Mouse (Mus musculus): Measurements from ENCODE around the gene Gm10271. TPM values are rescaled to one million over a fixed set of nuclear protein-coding genes. Genes with fewer than 3 reads are reported as not detected.

Gene Gm10271
- polyA plus RNA-seq, 1 experiment from 2014 or later = not detected

DNA sequence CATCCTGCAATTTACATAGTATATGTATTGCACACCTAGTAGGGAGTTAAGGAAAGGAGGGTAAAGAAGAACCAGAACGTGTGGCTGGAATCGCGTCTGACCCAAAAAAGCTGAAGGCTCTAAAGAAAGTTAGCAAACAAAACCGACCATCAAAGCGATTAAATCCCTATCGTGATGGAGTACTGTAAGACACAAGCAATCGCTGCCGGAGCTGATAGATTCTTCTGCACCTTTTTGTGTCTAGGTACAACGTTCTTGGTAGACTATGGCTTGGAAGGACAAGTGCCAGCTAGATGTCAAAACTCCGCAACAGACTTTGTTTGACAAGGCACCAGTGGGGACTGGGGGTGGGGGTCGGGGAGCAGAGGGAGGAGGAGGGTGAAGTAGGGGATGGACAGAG, 8.3 kb downstream of the Gm10271 start:
- no peak for ATAC-seq (ENCODE audit: low read depth)
- H3K4me1 ChIP-seq (replicated peaks; ENCODE audit: control insufficient read depth, insufficient read depth, low read length) = 0 out of 2 replicates have a peak, but pooled peaks cover 7% of the 10 kb centered on the region
- no peaks in the 10 kb centered on the region for H3K27me3 ChIP-seq (ENCODE audit: control insufficient read depth, insufficient read depth, low read depth, low read length)
- no peaks in the 10 kb centered on the region for H3K36me3 ChIP-seq (ENCODE audit: control insufficient read depth, insufficient read depth, low read length)
- H3K27ac ChIP-seq (ENCODE audit: low read length) = no peak overlapping the region; the same call in 1 of the 2 replicates
- no peaks in the 10 kb centered on the region for H3K9me3 ChIP-seq (ENCODE audit: control insufficient read depth, low read length)
- no peak overlapping the region for H3K9ac ChIP-seq (ENCODE audit: low read length)
- H3K4me2 ChIP-seq (ENCODE audit: low read depth, low read length) = peak overlapping the region; percentile 33
- H3K4me3 ChIP-seq (ENCODE audit: low read length) = peak overlapping the region; percentile 10
- 46% methylated on average over 11 of the region's 11 CpGs for WGBS

DNA sequence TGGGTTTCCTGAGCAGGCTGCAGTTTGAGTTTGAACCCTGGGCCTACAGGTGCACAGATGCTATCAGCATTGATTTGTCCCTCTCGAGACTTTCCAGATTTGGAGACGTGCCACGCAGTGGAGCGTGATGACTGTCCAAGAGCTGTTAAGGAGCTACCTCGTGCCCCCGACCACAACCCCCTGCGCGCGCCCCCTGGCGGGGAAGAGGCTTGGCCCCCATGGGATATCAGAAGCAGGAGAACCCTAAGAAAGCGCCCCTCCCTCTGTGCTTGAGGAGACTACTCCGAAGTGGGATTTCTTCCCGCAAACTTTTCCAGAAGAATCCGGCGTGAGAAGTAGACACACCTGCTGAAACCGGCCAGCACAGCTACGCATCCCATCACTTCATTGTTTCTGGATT, 9.6 kb downstream of the Gm10271 start:
- H3K4me1 ChIP-seq (replicated peaks; ENCODE audit: control insufficient read depth, insufficient read depth, low read length) = 0 out of 2 replicates have a peak, but pooled peaks cover 7% of the 10 kb centered on the region
- no peaks in the 10 kb centered on the region for H3K27me3 ChIP-seq (ENCODE audit: control insufficient read depth, insufficient read depth, low read depth, low read length)
- no peaks in the 10 kb centered on the region for H3K9me3 ChIP-seq (ENCODE audit: control insufficient read depth, low read length)
- no peak overlapping the region for H3K9ac ChIP-seq (ENCODE audit: low read length)
- H3K4me2 ChIP-seq (ENCODE audit: low read depth, low read length) = no peak overlapping the region
- no peak overlapping the region for H3K4me3 ChIP-seq (ENCODE audit: low read length)
- H3K27ac ChIP-seq (ENCODE audit: low read length) = no peak overlapping the region
- no peak for ATAC-seq (ENCODE audit: low read depth)
- 51% methylated on average over 17 of the region's 17 CpGs for whole genome bisulfite sequencing
- H3K36me3 ChIP-seq (ENCODE audit: control insufficient read depth, insufficient read depth, low read length) = no peaks in the 10 kb centered on the region

DNA sequence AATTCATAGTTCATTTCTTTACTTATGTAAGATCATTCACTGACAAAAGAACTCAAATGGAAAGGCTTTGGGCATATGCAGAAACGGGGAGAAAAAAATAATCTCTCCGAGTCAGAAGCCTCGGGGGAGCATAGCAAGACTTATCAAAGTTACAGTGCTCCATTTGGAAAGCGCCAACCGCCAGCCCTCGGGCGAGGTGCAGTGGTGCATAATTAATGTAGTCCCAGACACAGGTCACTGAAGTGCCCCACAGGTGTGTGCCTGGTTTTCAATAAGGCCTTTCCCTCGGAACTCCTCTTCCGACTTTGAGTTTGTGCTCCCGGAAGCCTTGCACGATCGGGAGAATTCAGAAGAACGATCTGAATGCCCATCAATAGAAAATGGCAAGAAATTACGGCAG, 10.3 kb downstream of the Gm10271 start:
- ATAC-seq (ENCODE audit: low read depth) = no peak
- Histone ChIP-seq H3K27me3 (ENCODE audit: control insufficient read depth, insufficient read depth, low read depth, low read length) (no peaks in the 10 kb centered on the region), H3K27ac (ENCODE audit: low read length) (no peak overlapping the region), H3K9ac (ENCODE audit: low read length) (no peak overlapping the region), H3K9me3 (ENCODE audit: control insufficient read depth, low read length) (no peaks in the 10 kb centered on the region), H3K4me1 (replicated peaks; ENCODE audit: control insufficient read depth, insufficient read depth, low read length) (0 out of 2 replicates have a peak, but pooled peaks cover 7% of the 10 kb centered on the region), H3K36me3 (ENCODE audit: control insufficient read depth, insufficient read depth, low read length) (no peaks in the 10 kb centered on the region), H3K4me2 (ENCODE audit: low read depth, low read length) (no peak overlapping the region), H3K4me3 (ENCODE audit: low read length) (no peak overlapping the region)
- WGBS = 77% methylated on average over 14 of the region's 14 CpGs

DNA sequence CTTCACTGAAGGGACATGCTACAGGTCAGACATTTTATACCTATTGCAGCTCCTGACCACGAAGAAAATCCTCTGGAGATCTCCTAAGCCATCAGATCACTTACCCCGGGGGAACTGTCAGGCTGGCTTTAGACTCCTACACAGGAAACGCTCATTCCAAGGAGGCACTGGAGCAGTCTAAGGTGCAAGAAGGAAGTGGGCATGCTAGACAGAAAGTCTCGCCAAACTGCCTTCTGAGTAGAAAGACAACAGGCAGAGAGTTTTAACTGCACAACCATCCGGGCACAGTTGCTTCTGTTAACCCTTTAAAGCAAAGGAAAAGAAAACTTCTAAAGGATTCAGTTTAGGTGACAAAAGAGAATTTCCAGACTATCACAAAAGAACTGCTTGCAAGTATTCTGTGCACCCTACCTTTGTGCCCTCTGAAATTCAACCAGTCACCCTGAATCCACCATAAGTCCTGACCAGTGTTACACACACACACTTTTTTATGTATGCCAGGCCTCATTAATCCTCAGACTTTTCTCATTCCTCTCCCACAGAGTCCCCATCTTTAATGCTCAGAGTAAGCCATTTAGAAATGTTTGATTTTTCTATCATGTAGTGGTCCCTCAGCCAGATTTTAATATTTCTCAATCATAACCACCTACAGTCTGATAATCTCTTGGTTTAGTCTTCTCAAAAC, 14.4 kb downstream of the Gm10271 start:
- H3K9ac ChIP-seq (ENCODE audit: low read length) = no peak overlapping the region
- no peak for ATAC-seq (ENCODE audit: low read depth)
- H3K36me3 ChIP-seq (ENCODE audit: control insufficient read depth, insufficient read depth, low read length) = no peaks in the 10 kb centered on the region
- no peak overlapping the region for H3K4me2 ChIP-seq (ENCODE audit: low read depth, low read length)
- H3K27me3 ChIP-seq (ENCODE audit: control insufficient read depth, insufficient read depth, low read depth, low read length) = no peaks in the 10 kb centered on the region
- H3K4me1 ChIP-seq (replicated peaks; ENCODE audit: control insufficient read depth, insufficient read depth, low read length) = 0 out of 2 replicates have a peak, but pooled peaks cover 2% of the 10 kb centered on the region
- H3K4me3 ChIP-seq (ENCODE audit: low read length) = no peak overlapping the region
- H3K27ac ChIP-seq (ENCODE audit: low read length) = no peak overlapping the region
- WGBS = 30% methylated on average over 5 of the region's 5 CpGs
- 0 out of 2 replicates have a peak, but pooled peaks cover 2% of the 10 kb centered on the region for H3K9me3 ChIP-seq (ENCODE audit: control insufficient read depth, low read length)

DNA sequence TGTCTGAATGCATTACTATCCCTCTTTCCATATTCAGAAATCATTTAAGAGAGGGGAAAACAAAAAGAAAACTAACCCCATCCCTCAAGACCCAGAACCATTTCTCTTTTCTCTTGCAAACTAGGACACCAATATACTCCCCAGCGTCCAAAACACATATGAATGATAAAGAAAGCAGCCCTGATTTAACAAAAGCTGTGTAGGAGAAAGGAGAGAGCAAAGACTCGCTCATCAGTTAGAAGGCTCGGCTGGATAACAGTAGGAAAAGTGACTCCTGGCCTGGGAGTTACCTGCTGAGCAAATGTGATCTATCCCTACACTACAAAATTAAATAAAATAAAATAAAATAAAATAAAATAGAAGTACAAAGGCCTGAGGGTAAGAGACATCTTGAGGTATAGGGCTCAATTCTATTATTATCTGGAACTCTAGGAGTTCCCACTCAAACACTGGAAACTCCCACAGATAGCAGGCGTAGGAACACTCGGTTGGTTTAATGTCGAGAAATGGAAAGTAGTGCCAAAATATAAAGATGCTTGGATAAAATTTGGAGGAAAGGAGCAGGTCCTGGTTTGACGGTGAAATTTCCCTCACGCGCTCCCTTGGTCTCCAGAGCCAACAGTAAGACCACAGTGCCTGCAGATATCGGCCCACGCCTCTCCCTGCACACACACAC, 15.8 kb downstream of the Gm10271 start:
- H3K4me1 ChIP-seq (replicated peaks; ENCODE audit: control insufficient read depth, insufficient read depth, low read length) = no peaks in the 10 kb centered on the region
- H3K36me3 ChIP-seq (ENCODE audit: control insufficient read depth, insufficient read depth, low read length) = peaks cover 3% of the 10 kb centered on the region; the same call in 1 of the 2 replicates
- no peak overlapping the region for H3K4me2 ChIP-seq (ENCODE audit: low read depth, low read length)
- no peak overlapping the region for H3K27ac ChIP-seq (ENCODE audit: low read length)
- no peak overlapping the region for H3K4me3 ChIP-seq (ENCODE audit: low read length)
- WGBS = 89% methylated on average over 11 of the region's 11 CpGs
- no peaks in the 10 kb centered on the region for H3K27me3 ChIP-seq (ENCODE audit: control insufficient read depth, insufficient read depth, low read depth, low read length)
- no peak for ATAC-seq (ENCODE audit: low read depth)
- no peak overlapping the region for H3K9ac ChIP-seq (ENCODE audit: low read length)
- H3K9me3 ChIP-seq (ENCODE audit: control insufficient read depth, low read length) = peaks cover 7% of the 10 kb centered on the region

DNA sequence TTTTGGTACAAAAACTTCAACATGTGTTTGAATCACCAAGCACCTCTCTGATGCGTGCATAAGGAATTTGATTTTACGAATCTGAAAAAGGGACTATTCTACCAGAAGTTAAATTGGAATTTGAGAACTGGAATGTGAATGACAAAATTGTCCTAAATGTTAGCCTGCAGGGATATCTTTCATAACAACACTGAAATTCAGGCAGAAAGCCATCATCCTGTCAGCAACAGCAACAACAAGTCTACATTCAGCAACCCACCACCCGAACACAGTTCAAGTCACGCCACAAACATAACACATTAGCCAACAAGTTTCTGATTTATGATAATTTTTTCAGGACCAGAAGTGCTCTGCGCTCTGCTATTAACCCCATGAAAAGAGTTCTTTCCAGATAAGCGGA, 17.2 kb downstream of the Gm10271 start:
- Histone ChIP-seq H3K36me3 (ENCODE audit: control insufficient read depth, insufficient read depth, low read length) (peaks cover 3% of the 10 kb centered on the region; the same call in 1 of the 2 replicates), H3K9ac (ENCODE audit: low read length) (no peak overlapping the region), H3K4me2 (ENCODE audit: low read depth, low read length) (no peak overlapping the region), H3K4me1 (replicated peaks; ENCODE audit: control insufficient read depth, insufficient read depth, low read length) (no peaks in the 10 kb centered on the region), H3K4me3 (ENCODE audit: low read length) (no peak overlapping the region), H3K27ac (ENCODE audit: low read length) (peak overlapping the region; percentile 51), H3K27me3 (ENCODE audit: control insufficient read depth, insufficient read depth, low read depth, low read length) (no peaks in the 10 kb centered on the region), H3K9me3 (ENCODE audit: control insufficient read depth, low read length) (peaks cover 7% of the 10 kb centered on the region)
- peak; percentile 37 for ATAC-seq (ENCODE audit: low read depth)
- WGBS = 78% methylated on average over 6 of the region's 6 CpGs

- H3K4me3 ChIP-seq (ENCODE audit: low read length) = peak overlapping the region; percentile 77
- no peaks in the 10 kb centered on the region for H3K27me3 ChIP-seq (ENCODE audit: control insufficient read depth, insufficient read depth, low read depth, low read length)
- WGBS = 25% methylated on average over 5 of the region's 5 CpGs
- H3K4me2 ChIP-seq (ENCODE audit: low read depth, low read length) = peak overlapping the region; percentile 58
- H3K36me3 ChIP-seq (ENCODE audit: control insufficient read depth, insufficient read depth, low read length) = peaks cover 3% of the 10 kb centered on the region; the same call in 1 of the 2 replicates
- no peak overlapping the region for H3K27ac ChIP-seq (ENCODE audit: low read length)
- peak overlapping the region; percentile 44; the same call in 1 of the 2 replicates for H3K9ac ChIP-seq (ENCODE audit: low read length)
- H3K4me1 ChIP-seq (replicated peaks; ENCODE audit: control insufficient read depth, insufficient read depth, low read length) = peaks cover 10% of the 10 kb centered on the region
- H3K9me3 ChIP-seq (ENCODE audit: control insufficient read depth, low read length) = peaks cover 7% of the 10 kb centered on the region
- no peak for ATAC-seq (ENCODE audit: low read depth)
Observed at GRCm38 (mm10) chr10:116950886-116951285, 21.5 kb downstream of the Gm10271 start.

GRCm38 (mm10) chr10:116950009-116950769, 22.2 kb downstream of the Gm10271 start, which contains the start of gene Rab3ip:
Gene Rab3ip (minus strand): TSS chr10:116950769.
- Histone ChIP-seq H3K4me1 (replicated peaks; ENCODE audit: control insufficient read depth, insufficient read depth, low read length) (peaks cover 10% of the 10 kb centered on the region), H3K36me3 (ENCODE audit: control insufficient read depth, insufficient read depth, low read length) (peaks cover 3% of the 10 kb centered on the region; the same call in 1 of the 2 replicates), H3K27me3 (ENCODE audit: control insufficient read depth, insufficient read depth, low read depth, low read length) (no peaks in the 10 kb centered on the region), H3K9me3 (ENCODE audit: control insufficient read depth, low read length) (peaks cover 4% of the 10 kb centered on the region), H3K4me2 (ENCODE audit: low read depth, low read length) (peak within 1 kb of the TSS; percentile 85), H3K27ac (ENCODE audit: low read length) (peak within 1 kb of the TSS; percentile 85), H3K4me3 (ENCODE audit: low read length) (peak within 1 kb of the TSS; percentile 77), H3K9ac (ENCODE audit: low read length) (peak within 1 kb of the TSS; percentile 81)
- WGBS = 0% methylated on average over 24 of the region's 103 CpGs
- ATAC-seq (ENCODE audit: low read depth) = peak; percentile 94

All from lung, embryonic 16.5 days (tissue).